Mouse (Mus musculus): Measurements from ENCODE around the gene Snx21. TPM values are rescaled to one million over a fixed set of nuclear protein-coding genes. Genes with fewer than 3 reads are reported as not detected.

Snx21 gene
- polyA plus RNA-seq, 2 experiments, result 26.0 to 29.2 TPM

DNA sequence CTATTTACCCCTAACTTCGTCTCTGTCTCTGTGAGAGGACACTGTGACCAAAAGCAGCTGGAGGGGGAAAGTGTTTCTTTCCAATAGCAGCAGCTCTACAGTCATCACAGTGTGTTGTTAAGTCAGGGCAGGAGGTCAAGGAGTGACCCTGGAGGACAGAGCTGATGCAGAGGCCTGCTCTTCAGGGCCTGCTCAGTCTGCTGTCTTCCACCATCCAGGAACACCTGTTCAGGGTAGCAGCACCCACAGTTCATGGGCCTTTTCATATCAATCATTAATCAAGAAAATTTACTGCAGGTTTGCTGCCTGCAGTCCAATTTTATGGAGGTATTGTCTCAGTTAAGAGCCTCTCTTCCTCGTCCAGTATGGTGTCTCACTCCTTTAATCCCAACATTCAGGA, 27.9 kb downstream of the Snx21 start:
- 53% methylated on average over 2 of the region's 2 CpGs for whole genome bisulfite sequencing
- H3K4me1 ChIP-seq (ENCODE audit: control insufficient read depth, insufficient read depth, low read length), result no peaks in the 10 kb centered on the region
- DNase-seq (ENCODE audit: low spot score) (no peak), ATAC-seq (ENCODE audit: low FRiP score, low read depth) (no peak)
- no peak for TF ChIP-seq POLR2A (IDR thresholded peaks at IDR 0.05; ENCODE audit: borderline replicate concordance, extremely low read depth, insufficient read depth, insufficient read length)
- no peaks in the 10 kb centered on the region for H3K27me3 ChIP-seq (ENCODE audit: control insufficient read depth, insufficient read depth, low read length)
- no peak overlapping the region for H3K4me3 ChIP-seq (replicated peaks; ENCODE audit: low read length)
- 0 out of 2 replicates have a peak, but pooled peaks cover 10% of the 10 kb centered on the region for H3K36me3 ChIP-seq (ENCODE audit: control insufficient read depth, insufficient read depth, low read length)
- no peak overlapping the region for H3K9ac ChIP-seq (ENCODE audit: low read depth, low read length, severe bottlenecking)
- no peak overlapping the region for H3K27ac ChIP-seq (replicated peaks; ENCODE audit: low read depth, low read length)
- no peak overlapping the region for H3K4me2 ChIP-seq (replicated peaks; ENCODE audit: low read depth, low read length, severe bottlenecking)
- no peaks in the 10 kb centered on the region for H3K9me3 ChIP-seq (ENCODE audit: control insufficient read depth, low read length)

DNA sequence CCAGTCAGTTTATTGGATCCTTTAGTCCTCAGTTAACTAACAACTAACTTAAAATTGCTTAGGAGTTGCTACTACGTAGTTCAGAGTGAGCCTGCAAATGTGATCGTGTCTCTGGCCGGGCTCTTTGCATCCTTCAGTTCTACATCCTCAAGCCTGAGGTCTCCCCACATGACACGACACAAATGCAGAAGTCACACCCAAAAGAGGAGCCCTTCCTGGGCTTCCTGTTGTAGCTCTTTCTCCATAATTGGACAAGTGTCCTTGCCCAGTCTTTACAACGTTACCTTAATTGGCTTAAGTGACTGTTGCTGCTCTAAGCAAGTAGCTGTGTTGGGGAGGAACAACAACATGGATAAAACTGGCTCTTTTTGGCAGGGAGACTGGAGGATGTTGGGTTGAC, 29.7 kb downstream of the Snx21 start:
- H3K4me1 ChIP-seq (ENCODE audit: control insufficient read depth, insufficient read depth, low read length), result no peaks in the 10 kb centered on the region
- no peak overlapping the region for H3K4me3 ChIP-seq (replicated peaks; ENCODE audit: low read length)
- H3K4me2 ChIP-seq (replicated peaks; ENCODE audit: low read depth, low read length, severe bottlenecking), result no peak overlapping the region
- H3K9me3 ChIP-seq (ENCODE audit: control insufficient read depth, low read length), result no peaks in the 10 kb centered on the region
- ATAC-seq (ENCODE audit: low FRiP score, low read depth) (no peak), DNase-seq (ENCODE audit: low spot score) (no peak)
- no peak overlapping the region for H3K9ac ChIP-seq (ENCODE audit: low read depth, low read length, severe bottlenecking)
- 87% methylated on average over 5 of the region's 5 CpGs for WGBS
- H3K27ac ChIP-seq (replicated peaks; ENCODE audit: low read depth, low read length), result no peak overlapping the region
- TF ChIP-seq POLR2A (IDR thresholded peaks at IDR 0.05; ENCODE audit: borderline replicate concordance, extremely low read depth, insufficient read depth, insufficient read length), result no peak
- H3K27me3 ChIP-seq (ENCODE audit: control insufficient read depth, insufficient read depth, low read length), result no peaks in the 10 kb centered on the region
- H3K36me3 ChIP-seq (ENCODE audit: control insufficient read depth, insufficient read depth, low read length), result 0 out of 2 replicates have a peak, but pooled peaks cover 6% of the 10 kb centered on the region

DNA sequence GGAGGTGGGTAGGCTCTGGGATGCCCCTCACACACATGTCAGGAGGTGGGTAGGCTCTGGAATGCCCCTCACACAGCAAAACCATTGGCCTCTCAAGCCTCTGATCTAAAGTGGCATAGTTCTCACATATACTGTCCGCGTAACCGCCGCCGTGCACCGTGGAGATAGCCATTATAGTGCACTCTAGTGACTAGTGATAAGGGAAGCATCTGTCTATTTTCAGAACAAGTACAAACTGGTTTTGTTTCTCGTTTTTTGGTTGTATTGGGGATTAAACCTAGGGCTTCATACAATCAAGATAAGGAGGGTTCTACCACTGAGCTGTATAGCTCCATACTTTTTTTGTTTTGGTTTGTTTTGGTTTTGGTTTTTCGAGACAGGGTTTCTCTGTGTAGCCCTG, 30.2 kb downstream of the Snx21 start:
- DNase-seq (ENCODE audit: low spot score) (no peak), ATAC-seq (ENCODE audit: low FRiP score, low read depth) (no peak)
- no peak overlapping the region for H3K27ac ChIP-seq (replicated peaks; ENCODE audit: low read depth, low read length)
- no peaks in the 10 kb centered on the region for H3K27me3 ChIP-seq (ENCODE audit: control insufficient read depth, insufficient read depth, low read length)
- 95% methylated on average over 8 of the region's 8 CpGs for WGBS
- TF ChIP-seq POLR2A (IDR thresholded peaks at IDR 0.05; ENCODE audit: borderline replicate concordance, extremely low read depth, insufficient read depth, insufficient read length), result no peak
- no peak overlapping the region for H3K4me3 ChIP-seq (replicated peaks; ENCODE audit: low read length)
- H3K4me2 ChIP-seq (replicated peaks; ENCODE audit: low read depth, low read length, severe bottlenecking), result no peak overlapping the region
- H3K9me3 ChIP-seq (ENCODE audit: control insufficient read depth, low read length), result no peaks in the 10 kb centered on the region
- H3K36me3 ChIP-seq (ENCODE audit: control insufficient read depth, insufficient read depth, low read length), result peaks cover 10% of the 10 kb centered on the region; the same call in 1 of the 2 replicates
- H3K4me1 ChIP-seq (ENCODE audit: control insufficient read depth, insufficient read depth, low read length), result no peaks in the 10 kb centered on the region
- no peak overlapping the region for H3K9ac ChIP-seq (ENCODE audit: low read depth, low read length, severe bottlenecking)

DNA sequence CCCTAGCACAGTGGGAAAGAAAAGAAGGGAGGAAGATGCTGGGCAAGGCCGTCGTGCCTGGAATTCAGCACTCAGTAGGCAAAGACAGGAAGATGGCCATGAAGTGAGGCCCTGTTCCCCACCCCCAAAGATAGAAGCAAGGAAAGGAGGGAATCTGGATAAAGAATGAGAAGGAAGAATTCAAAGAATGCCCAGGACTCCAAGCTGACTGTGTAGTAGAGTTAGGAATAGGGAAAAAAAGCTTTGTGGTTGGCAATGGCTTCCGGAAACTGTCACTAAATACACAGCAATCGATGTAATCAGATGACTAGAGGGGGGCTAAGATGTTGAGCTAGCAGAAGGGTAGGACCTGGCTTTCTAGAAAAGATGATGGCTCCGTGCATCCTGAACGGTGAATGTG, 31.6 kb downstream of the Snx21 start:
- no peak overlapping the region for H3K27ac ChIP-seq (replicated peaks; ENCODE audit: low read depth, low read length)

DNA sequence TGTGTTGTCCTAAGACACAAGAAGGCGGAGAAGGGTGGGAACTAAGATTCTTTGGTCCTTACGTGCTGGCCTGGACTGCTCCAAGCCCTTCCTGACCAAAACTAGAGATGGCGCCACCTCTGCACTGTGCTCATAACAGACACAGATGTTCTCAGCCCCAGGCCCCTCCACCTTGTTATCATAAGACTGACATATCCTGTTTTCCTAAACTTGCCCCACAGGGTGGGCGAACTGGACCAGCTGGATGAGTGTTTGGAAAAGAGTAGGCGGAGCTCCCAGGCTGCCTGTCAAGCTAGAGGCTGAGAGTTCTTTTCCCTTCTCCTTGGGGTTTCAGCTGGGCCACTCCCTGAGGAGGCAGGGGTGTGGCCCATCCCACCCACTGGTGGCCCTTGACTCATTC, 32.1 kb downstream of the Snx21 start:
- Histone ChIP-seq H3K9ac (ENCODE audit: low read depth, low read length, severe bottlenecking) (no peak overlapping the region), H3K27me3 (ENCODE audit: control insufficient read depth, insufficient read depth, low read length) (no peaks in the 10 kb centered on the region), H3K4me1 (ENCODE audit: control insufficient read depth, insufficient read depth, low read length) (0 out of 2 replicates have a peak, but pooled peaks cover 2% of the 10 kb centered on the region), H3K4me2 (replicated peaks; ENCODE audit: low read depth, low read length, severe bottlenecking) (no peak overlapping the region), H3K4me3 (replicated peaks; ENCODE audit: low read length) (no peak overlapping the region), H3K36me3 (ENCODE audit: control insufficient read depth, insufficient read depth, low read length) (peaks cover 11% of the 10 kb centered on the region; the same call in 1 of the 2 replicates), H3K27ac (replicated peaks; ENCODE audit: low read depth, low read length) (no peak overlapping the region), H3K9me3 (ENCODE audit: control insufficient read depth, low read length) (no peaks in the 10 kb centered on the region)
- WGBS, result 68% methylated on average over 5 of the region's 5 CpGs
- no peak for TF ChIP-seq POLR2A (IDR thresholded peaks at IDR 0.05; ENCODE audit: borderline replicate concordance, extremely low read depth, insufficient read depth, insufficient read length)
- no peak for ATAC-seq (ENCODE audit: low FRiP score, low read depth)
- peak; percentile 26 for DNase-seq (ENCODE audit: low spot score)

More for the DNA sequence above, 31.6 kb downstream of the Snx21 start:
- H3K9ac ChIP-seq (ENCODE audit: low read depth, low read length, severe bottlenecking), result no peak overlapping the region
- H3K4me2 ChIP-seq (replicated peaks; ENCODE audit: low read depth, low read length, severe bottlenecking), result no peak overlapping the region
- ATAC-seq (ENCODE audit: low FRiP score, low read depth), result no peak
- TF ChIP-seq POLR2A (IDR thresholded peaks at IDR 0.05; ENCODE audit: borderline replicate concordance, extremely low read depth, insufficient read depth, insufficient read length), result no peak
- peaks cover 13% of the 10 kb centered on the region; the same call in 1 of the 2 replicates for H3K36me3 ChIP-seq (ENCODE audit: control insufficient read depth, insufficient read depth, low read length)
- 86% methylated on average over 6 of the region's 6 CpGs for WGBS
- H3K27me3 ChIP-seq (ENCODE audit: control insufficient read depth, insufficient read depth, low read length), result no peaks in the 10 kb centered on the region
- H3K4me1 ChIP-seq (ENCODE audit: control insufficient read depth, insufficient read depth, low read length), result no peaks in the 10 kb centered on the region
- H3K4me3 ChIP-seq (replicated peaks; ENCODE audit: low read length), result no peak overlapping the region
- no peak for DNase-seq (ENCODE audit: low spot score)
- H3K9me3 ChIP-seq (ENCODE audit: control insufficient read depth, low read length), result no peaks in the 10 kb centered on the region

DNA sequence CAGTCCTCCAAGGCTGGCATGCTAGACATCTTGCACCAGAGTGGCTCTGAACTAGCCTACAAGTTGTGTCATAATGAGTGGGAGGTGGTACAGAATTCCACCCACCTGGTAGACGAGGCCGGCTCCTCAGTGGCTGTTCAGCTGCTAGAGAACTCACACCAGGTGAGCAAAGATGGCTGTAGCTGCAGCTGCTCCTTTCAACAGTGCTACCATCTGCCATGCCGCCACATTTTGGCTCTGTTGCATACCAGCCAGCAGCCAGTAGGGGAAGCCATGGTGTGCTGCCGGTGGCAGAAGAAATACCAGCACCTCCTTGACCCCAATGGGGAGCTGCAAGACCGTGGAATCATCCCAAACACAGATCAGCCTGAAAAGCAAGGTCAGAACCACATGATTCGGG, 35.4 kb downstream of the Snx21 start:
- Histone ChIP-seq H3K4me2 (replicated peaks; ENCODE audit: low read depth, low read length, severe bottlenecking) (no peak overlapping the region), H3K27me3 (ENCODE audit: control insufficient read depth, insufficient read depth, low read length) (no peaks in the 10 kb centered on the region), H3K27ac (replicated peaks; ENCODE audit: low read depth, low read length) (no peak overlapping the region), H3K9me3 (ENCODE audit: control insufficient read depth, low read length) (no peaks in the 10 kb centered on the region), H3K36me3 (ENCODE audit: control insufficient read depth, insufficient read depth, low read length) (peaks cover 21% of the 10 kb centered on the region), H3K9ac (ENCODE audit: low read depth, low read length, severe bottlenecking) (no peak overlapping the region), H3K4me1 (ENCODE audit: control insufficient read depth, insufficient read depth, low read length) (peaks cover 6% of the 10 kb centered on the region; the same call in 1 of the 2 replicates), H3K4me3 (replicated peaks; ENCODE audit: low read length) (no peak overlapping the region)
- TF ChIP-seq POLR2A (IDR thresholded peaks at IDR 0.05; ENCODE audit: borderline replicate concordance, extremely low read depth, insufficient read depth, insufficient read length), result no peak
- 88% methylated on average over 6 of the region's 6 CpGs for WGBS
- DNase-seq (ENCODE audit: low spot score), result no peak
- ATAC-seq (ENCODE audit: low FRiP score, low read depth), result no peak

All from limb, embryonic 14.5 days (tissue).